Mouse (Mus musculus): ENCODE data around the gene Lonp1.

GRCm38 (mm10) chr17:56584257-56585130 lies 42.2 kb downstream of the Lonp1 start, which contains the start of the genes Safb2 and Safb:
- TF ChIP-seq ZC3H11A (IDR thresholded peaks at IDR 0.05; ENCODE audit: borderline replicate concordance, low read depth, low read length) (no peak), MAFK (IDR thresholded peaks at IDR 0.05; ENCODE audit: insufficient read depth, low read depth, low read length) (no peak), CHD2 (IDR thresholded peaks at IDR 0.05; ENCODE audit: low read depth, low read length) (no peak)
